Mouse (Mus musculus): ENCODE results near the gene Pdcd4.
"Not testable (repeated sequence)": the region's sequence is repeated elsewhere in the genome, so short reads cannot be mapped to it uniquely, and the experiment has no call there.

Gene Pdcd4

GRCm38 (mm10) chr19:53944786-53945169 lies 52.7 kb downstream of the Pdcd4 start:
- no peak for DNase-seq (ENCODE audit: low spot score in 2 of 2)

DNA sequence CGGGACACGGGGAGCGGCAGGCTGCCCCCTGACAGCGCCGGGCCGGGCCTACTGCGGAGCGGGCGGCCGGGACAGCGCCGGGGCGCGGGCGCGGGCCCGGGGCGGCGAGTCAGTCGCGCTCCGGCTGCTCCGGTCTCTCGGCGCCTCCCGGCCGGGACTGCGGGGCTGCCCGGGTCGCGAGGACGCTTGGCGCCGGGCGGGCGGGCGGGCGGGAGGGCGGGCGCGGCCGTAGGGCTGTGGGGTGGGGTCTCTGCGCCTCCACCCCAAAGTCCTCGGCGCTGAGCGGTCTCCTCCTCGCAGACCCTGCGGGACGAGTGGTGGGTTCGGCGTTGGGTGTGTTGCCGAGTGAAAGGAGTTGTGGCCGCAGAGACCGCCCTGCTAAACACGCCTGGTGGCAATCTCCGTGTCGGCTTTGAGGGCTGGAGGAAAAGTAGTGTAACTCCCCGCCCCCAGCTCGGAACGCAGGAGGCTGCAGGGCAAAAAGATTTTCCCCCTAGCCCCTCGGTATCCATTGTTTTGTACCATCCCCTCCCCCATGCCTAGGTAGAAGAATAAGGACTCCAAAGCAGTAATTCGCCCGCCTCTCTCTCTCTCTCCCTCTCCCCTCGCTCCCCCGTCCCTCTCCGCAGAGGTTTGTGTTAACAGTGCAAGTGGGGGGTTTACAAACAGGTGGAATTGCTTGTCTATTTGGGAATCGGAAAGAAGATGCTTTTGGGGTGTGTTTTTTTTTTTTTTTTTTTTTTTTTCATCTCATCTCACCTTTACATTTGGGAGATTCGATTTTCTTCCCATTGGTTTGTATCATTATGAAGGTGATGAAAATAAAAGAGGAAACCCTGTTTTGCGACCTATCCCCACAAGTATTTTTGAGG lies 53.4 kb downstream of the Pdcd4 start:
- peak; percentile 58 to 67 for DNase-seq (ENCODE audit: low spot score in 2 of 2)

DNA sequence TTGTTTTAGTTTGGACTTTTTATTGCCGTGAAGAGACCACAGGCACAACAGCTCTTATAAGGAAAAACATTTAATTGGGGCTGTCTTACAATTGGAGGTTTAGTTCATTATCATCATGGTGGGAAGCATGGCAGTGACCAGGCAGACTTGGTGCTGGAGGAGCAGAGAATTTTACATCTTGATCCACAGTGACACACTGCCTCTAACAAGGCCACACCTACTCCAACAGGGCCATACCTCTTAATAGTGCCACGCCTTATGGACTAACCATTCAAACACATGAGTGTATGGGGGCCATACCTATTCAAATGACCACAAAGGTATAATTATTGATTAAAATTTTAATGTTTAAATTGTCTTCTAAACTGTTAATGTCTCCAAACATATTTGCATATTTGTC lies 65.5 kb downstream of the Pdcd4 start:
- DNase-seq (ENCODE audit: low spot score in 2 of 2), result no peak

DNA sequence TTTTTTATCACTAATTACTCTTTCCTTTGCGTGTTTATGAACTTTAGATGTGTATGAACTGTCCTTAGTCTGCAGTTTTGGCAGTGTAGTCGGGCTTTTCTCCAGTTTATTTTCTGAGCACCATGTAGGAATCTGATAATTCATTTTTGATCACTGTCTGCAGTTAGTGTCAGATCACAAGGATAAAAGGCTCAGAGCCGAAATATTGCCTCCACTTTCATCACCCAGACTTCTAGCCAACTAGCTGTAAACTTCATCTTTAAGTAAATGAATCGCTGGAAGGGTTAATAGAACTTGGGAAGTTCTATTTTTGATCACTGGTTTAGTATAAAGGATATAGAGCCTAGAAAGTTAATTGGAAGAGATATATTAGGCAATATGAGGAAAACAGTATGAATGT lies 70.5 kb downstream of the Pdcd4 start:
- DNase-seq (ENCODE audit: low spot score in 2 of 2), result no peak

DNA sequence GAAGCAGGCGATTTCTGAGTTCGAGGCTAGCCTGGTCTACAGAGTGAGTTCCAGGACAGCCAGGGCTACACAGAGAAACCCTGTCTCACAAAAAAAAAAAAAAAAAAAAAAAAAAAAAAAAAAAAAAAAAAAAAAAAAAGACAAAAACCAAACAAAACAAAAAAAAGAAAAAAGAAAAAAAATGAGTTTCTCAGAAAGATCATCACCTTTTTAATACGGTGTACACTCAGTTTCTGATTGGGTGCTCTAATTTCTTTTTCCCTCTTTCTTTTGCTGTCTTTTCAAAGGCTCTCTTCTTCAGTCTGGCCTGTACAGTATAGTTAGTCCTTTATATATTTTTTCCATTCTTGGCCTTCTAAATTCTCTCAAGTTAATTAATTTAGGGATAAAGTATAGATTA lies 72.3 kb downstream of the Pdcd4 start:
- DNase-seq (ENCODE audit: low spot score in 2 of 2), result not testable (repeated sequence)

GRCm38 (mm10) chr19:53964910-53965633 lies 73.0 kb downstream of the Pdcd4 start:
- DNase-seq (ENCODE audit: low spot score in 2 of 2), result no peak

GRCm38 (mm10) chr19:53969226-53969625 lies 77.2 kb downstream of the Pdcd4 start:
- no peak for DNase-seq (ENCODE audit: low spot score in 2 of 2)

DNA sequence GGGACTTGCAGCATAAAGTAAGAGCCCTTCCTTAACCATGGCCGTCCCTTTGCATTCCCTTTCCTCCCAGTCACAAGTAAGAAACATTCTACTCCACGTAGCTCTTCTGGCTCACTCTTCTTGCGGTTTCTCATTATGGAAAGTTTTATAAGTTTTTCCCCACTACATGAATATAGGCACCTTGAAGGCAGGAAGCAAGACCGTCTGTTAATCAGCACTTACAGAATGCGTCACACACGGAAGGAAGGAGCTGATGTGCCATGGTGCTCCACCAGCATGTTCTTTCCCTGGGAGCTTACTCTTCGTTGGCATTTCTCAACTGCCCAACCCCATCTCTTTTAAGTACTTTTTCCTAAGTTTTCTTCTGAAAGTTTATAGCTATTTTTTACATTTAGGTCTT lies 79.9 kb downstream of the Pdcd4 start:
- DNase-seq (ENCODE audit: low spot score in 2 of 2), result no peak

GRCm38 (mm10) chr19:53973656-53974055 lies 81.6 kb downstream of the Pdcd4 start:
- no peak for DNase-seq (ENCODE audit: low spot score in 2 of 2)

Data from right cerebral cortex, postnatal 10 days (tissue).